Mouse (Mus musculus) cerebellum, adult (tissue): ENCODE measurements at regions not wholly inside any gene's neighbourhood (a gene's known extent, or its start where the extent isn't known, plus 50 kb on each side); places are given as distances from the start of the nearest gene placed in this dataset.
A peak's percentile ranks its signal among the peaks of the same experiment; 100 is the strongest.

Experiments
- ATAC-seq: cut with Nextera tagmentation; 2 replicates; pipeline ENCODE4 v1.9.2; 2017; ENCODE audit warnings: mild to moderate bottlenecking, moderate library complexity, mixed read lengths; ENCODE audit not compliant: insufficient number of reproducible peaks, low FRiP score, low TSS enrichment

DNA sequence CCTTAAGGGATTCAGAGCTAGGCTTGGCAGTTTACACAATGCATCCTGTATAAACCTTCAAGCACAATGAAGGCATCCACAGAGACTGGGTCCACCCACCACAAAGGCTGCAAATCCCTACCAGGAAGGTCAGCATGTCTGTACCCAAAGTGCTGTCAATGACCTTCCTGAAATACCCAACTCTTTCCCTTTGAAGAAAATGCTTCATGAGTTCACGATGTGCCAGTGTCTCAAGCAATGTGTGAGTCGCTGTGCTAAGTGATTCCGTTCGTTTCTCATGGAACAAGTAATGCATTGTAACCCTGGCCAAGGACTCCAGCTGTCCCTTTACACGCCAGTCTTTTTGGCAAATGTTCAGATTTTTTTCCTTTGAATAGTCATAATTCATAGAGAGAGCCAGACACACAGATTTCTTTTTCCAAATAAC, 305.4 kb upstream of the Xrcc4 start:
- ATAC-seq: peak; percentile 70

- ATAC-seq: no peak
Observed at GRCm38 (mm10) chr13:90392415-90392814, 303.0 kb upstream of the Xrcc4 start.

- ATAC-seq: no peak
Observed at GRCm38 (mm10) chr13:90376619-90377018, 287.2 kb upstream of the Xrcc4 start.

DNA sequence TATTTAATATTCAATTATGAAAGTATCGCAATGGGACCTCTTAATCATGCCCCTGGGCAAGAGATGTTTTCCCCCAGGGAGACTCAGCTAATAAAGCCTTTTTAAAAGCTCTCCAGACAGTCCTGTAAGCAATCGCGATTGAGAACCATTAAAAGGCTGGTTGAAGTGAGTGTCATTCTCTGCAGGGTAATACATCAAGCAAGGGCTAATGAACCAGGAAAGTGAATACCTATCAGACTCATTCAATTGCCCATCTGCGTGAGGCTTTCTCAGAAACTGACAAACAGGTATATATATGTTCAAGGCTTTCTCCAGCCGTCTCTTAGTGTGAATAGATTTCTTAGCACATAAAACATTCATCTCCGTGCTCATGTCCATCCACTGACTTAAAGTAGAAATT, 286.8 kb upstream of the Xrcc4 start:
- ATAC-seq: no peak

DNA sequence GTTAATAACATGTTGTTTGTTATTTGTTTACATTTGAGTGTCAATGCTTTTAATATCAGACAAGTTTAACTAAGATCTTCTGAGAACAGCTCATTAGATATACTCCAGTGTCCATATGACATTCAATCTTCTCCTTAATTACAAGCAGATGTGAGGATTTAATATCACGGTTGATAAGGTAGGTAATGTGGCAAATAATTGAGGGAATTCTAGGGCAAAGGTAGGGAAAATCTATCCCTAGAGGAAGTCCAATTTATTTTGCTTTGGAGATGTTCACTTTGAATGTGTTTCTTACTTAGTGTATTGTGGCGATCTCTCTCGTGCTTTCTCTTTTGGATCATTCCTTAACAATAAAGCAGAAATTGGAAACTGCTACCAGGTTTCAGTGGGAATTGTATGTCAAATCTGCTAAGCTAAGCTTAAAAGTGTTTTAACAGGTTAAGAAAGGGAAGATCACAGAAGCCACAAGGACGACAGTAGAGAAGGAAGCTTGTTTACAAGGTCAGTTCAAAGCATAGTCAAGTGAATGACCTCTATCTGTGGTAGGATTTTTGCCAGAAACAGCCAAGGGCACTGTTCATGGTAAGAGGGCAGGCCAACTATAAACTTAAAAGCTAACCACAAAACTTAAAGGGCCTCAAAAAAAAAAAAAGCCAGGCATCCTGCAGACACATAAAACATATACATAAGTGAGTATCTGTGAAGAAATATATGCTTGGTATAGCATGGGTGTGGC, 282.2 kb upstream of the Xrcc4 start:
- no peak for ATAC-seq

GRCm38 (mm10) chr13:90370746-90371414, 281.5 kb upstream of the Xrcc4 start:
- no peak for ATAC-seq

GRCm38 (mm10) chr13:90364518-90365027, 275.2 kb upstream of the Xrcc4 start:
- ATAC-seq: no peak

DNA sequence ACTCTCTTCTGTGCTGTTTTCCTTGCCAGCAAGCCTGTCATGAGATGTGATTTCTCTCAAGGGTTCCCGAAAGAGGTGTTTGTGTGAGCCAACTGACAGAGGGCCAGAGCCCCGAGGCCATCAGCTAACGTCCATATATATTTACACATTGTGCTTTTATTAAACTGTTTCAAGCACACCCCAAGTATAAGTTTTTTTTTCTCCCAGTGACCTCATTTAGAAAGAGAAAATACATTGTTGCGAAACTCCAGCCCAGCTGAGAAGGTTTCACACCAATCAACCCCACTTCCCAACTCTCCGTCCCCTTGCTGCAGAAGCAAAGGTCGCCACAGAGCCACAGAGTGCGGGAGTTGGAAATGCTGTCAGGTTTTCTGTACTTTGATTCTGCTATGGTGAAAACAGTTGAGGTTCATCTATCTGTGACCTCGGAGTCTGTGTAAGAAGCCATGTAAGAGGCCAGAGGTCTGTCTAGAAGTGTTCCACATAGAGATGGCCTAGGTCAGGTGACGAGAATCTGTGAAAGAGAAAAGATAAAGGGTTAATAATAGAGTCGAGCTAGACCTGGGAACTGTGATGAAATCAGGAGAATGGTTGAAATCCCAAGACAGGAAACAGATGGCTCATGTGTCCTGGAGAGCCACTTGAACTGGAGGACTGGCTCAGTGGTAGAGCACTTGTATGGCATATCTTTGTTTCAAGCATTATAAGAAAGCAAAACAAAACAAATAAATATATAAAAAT, 270.6 kb upstream of the Xrcc4 start:
- ATAC-seq: no peak

GRCm38 (mm10) chr13:90358149-90358548, 268.7 kb upstream of the Xrcc4 start:
- no peak for ATAC-seq

DNA sequence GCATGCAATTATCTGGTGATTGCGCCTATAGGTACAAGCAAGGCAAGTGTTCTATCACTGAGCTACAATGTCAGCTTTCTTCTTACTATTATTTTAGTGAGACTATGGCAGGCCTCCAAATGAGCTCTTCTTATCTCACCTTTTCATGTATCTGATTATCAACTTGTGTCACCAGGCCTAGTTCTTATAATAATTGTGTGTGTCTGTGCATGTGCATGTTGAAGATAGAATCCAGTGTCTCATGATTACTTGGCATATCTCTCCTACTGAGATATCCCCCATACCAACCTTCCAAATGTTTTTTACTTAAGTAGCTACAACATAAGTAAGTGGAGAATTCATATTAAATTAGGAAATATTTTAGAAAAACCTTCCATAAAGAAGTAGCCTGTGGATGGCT, 266.2 kb upstream of the Xrcc4 start:
- ATAC-seq: no peak

GRCm38 (mm10) chr13:90342823-90343222, 253.4 kb upstream of the Xrcc4 start:
- ATAC-seq: no peak

- ATAC-seq: no peak
Observed at GRCm38 (mm10) chr13:90341597-90342212, 252.3 kb upstream of the Xrcc4 start.

DNA sequence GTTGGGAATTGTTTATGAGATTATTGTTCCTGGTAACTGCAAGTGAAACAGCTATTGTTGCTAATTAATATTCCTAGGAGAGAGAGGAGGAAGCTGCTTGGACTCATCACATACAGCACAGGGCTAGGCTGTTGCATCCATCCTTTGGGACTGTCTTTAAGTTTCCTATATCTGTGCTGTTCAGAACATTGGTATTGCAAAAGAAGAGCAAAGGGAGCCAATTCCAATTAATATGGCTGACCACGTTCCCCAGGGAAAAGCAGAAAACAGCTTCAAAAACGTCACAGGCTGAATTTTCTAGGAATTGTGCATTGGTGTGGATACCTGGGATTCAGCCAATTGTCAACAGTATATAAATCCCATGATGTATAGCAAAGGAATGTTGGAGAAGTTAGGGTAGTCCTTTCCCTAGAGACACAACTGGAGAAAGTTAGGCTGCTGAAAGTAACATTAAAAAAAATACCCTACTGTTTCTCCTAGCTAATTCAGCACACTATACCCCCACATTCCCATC, 251.3 kb upstream of the Xrcc4 start:
- ATAC-seq: no peak

- ATAC-seq: no peak
Observed at GRCm38 (mm10) chr13:90337591-90337990, 248.2 kb upstream of the Xrcc4 start.

DNA sequence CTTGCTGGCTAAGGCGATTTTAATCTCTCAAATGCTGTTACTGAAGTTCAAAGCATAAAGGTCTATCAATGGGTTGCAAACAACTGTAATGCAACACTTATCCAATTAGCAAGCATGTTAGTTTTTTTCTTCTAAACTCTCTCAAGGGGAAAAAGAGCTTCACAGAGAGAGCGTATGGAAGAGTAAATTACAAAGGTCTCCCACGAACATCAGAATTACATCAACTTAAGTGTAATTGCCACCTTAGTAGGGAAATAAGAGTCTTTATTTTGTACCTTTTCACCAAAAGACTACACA, 246.3 kb upstream of the Xrcc4 start:
- no peak for ATAC-seq

DNA sequence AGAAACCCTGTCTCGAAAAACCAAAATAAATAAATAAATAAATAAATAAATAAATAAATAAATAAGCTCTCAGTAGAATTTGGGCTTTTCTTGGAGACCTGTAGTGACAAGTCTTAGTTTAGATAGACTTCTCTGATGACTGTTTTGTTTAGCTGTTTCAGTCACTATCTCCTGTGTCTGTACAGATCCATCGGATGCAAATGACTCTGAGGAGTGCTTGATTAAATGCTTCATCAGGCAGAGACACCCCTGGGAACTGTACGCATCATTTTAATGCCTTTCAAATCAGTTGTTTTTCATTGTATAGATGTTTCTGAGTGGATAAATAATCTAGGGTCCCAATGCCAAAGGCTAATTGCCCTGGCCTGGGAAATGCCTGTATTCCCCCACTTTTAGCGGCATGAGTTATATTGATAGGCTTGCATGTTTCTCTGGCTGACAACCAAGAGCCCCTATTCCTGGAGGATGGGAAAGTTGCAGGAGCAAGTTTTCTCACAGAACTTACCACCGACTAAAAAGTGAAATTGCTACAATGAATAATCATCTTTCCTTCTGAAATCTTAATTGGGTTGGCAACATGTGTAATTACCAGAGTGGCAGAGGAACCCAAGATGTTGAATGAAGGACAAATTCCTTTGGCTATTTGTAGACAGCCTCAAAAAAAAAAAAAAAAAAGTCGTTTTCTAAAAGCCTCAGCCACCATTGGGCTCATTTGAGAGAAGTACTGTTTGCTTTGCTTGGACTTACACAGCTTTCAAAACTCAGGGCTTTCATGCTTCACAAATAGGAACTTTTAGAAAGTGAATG, 245.7 kb upstream of the Xrcc4 start:
- ATAC-seq: no peak

GRCm38 (mm10) chr13:90334286-90334685, 244.9 kb upstream of the Xrcc4 start:
- no peak for ATAC-seq

GRCm38 (mm10) chr13:90325226-90325625, 235.8 kb upstream of the Xrcc4 start:
- no peak for ATAC-seq

GRCm38 (mm10) chr13:90313209-90313978, 224.0 kb upstream of the Xrcc4 start:
- ATAC-seq: no peak
